Mouse (Mus musculus) cerebellum, adult 2 months (tissue): ENCODE data around the gene Fuca2.

ENCODE experiments used
- CTCF ChIP-seq: fragments of 200-500 bp; IDR thresholded peaks from 2 replicates; pipeline ENCODE4 v1.5.1; 2011; ENCODE audit warnings: low read depth, mild to moderate bottlenecking, control low read depth, low read length, moderate library complexity, borderline replicate concordance; ENCODE audit not compliant: insufficient read depth
- POLR2A ChIP-seq: fragments of 200-500 bp; IDR thresholded peaks from 2 replicates; pipeline ENCODE4 v1.6.1; 2011; ENCODE audit warnings: low read length, control low read depth, borderline replicate concordance; ENCODE audit not compliant: insufficient read depth

DNA sequence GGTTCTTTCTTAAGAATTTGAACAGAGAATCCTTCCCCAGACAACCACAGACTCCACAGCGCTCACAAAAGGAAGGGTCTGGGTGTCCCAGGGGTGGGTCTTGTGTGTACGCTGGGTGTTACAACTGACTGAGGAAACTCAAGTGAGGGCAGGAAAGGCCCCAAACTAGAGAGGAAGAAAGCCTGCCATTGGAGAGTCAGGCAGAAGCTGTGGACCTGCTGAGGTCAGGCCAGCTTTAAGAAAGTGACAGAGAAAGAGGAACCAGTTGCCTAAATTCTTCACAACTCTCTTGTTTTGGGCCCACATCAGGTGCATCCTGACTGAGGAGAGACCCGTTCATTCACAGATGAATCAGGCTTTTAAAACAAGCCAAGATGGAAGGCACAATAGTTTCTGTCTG lies 29.1 kb upstream of the Fuca2 start:
- TF ChIP-seq CTCF (no peak), POLR2A (no peak)
